Mouse (Mus musculus) gonadal fat pad, adult 2 months (tissue): Measurements from ENCODE around the gene B3galt4. TPM values are rescaled to one million over a fixed set of nuclear protein-coding genes. Genes with fewer than 3 reads are reported as not detected.
"Not testable (repeated sequence)": the region's sequence is repeated elsewhere in the genome, so short reads cannot be mapped to it uniquely, and the experiment has no call there.

Experiments used
- DNase-seq: peaks from one replicate; pipeline ENCODE4 v3.0.0-alpha.2; 2012; ENCODE audit warnings: low read depth
- polyA plus RNA-seq: library from polyadenylated mRNA; depleted of rRNA; stranded (reverse); fragments of >200 nt; gene quantifications from 2 replicates; pipeline ENCODE4 v1.2.3, GENCODE M21; 2012; rRNA removed

B3galt4 gene
- polyA plus RNA-seq, 1 experiment, result 8.1 TPM

DNA sequence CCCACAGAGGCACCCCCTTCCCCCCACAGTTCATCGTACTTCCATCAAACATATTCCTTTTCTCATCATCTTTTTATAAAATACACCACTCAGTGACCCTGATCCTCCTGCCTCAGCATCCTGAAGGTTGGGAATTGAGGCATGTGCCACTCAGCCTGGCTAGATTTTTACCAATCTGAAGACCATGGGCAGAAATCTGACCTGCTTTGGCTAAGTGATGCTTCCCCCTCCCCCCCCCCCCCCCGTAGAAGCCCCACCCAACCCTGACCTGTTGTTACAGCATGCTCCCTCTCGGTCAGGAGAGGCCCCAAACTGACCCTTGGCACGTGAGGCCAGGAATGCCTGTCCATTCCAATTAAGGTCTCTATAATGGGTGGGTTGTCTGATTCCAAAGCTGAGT lies 46.5 kb downstream of the B3galt4 start, which contains the start of gene Platr17:
Gene Platr17, plus strand, starts transcription at position 301 of the 400 bp plus-strand sequence.
- not testable (repeated sequence) for DNase-seq

DNA sequence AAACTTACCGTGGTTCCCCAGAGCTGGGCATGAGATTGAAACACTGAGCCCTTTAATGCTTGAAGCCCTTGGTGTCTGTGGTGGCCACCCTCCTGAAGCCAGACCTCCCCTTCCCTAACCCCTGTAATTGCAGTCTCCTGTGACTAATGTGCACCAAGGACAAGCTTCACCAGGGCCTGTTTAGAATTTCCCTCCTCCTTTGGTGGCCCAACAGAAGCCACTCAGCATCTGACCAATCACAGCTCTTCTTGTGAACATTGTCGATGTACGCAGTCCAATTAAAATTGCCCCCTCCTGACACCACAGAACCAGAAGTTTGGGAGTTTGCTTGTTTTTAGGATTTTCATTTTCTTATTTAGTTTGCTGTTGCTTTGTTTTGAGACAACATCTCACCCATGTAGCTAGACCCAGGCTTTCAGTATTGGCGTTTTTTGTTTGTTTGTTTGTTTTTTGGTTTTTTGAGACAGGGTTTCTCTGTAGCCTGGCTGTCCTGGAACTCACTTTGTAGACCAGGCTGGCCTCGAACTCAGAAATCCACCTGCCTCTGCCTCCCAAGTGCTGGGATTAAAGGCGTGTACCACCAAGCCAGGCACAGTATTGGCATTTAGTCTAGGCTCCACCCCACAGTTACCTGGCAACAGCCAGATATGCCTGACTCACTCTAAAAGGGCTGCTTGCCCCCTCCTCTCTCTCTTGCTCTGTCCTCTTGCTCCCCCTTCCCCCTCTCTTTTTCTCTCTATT lies 47.2 kb downstream of the B3galt4 start:
- DNase-seq, result not testable (repeated sequence)

DNA sequence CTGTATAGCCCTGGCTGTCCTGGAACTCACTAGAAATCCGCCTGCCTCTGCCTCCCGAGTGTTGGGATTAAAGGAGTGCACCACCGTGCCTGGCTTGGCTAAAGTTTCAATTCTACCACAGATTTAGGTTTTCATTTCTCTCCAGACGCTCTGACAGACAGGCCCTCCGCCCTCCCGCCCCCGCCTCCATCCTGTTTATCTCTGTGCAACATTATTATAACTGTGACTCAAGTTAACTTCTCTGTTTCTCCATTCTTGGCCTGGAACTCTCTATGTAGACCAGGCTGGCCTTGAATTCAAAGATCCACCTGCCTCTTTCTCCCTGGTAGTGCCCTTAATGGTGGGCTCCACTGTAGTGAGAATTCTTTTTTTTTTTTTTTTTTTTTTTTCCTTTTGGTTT lies 48.8 kb downstream of the B3galt4 start:
- DNase-seq, result no peak

DNA sequence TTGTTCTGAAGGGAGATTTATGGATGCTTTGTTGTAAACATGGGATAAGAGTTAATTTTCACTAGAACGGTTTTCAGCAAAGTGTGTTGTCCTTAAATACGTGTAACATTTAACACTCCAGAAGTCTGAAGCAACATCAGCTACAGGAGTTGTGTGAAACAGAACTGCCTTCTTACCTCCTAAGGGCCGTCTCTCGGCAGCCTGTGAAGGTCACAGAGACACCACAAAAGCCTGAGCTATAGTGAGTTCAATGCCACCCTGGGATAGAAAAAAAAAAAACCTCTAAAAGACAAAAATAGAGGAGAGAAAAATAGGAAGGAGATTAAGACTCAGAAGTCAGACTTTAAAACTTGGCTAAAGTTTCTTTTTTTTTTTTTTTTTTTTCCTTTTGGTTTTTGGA lies 49.2 kb downstream of the B3galt4 start:
- no peak for DNase-seq

DNA sequence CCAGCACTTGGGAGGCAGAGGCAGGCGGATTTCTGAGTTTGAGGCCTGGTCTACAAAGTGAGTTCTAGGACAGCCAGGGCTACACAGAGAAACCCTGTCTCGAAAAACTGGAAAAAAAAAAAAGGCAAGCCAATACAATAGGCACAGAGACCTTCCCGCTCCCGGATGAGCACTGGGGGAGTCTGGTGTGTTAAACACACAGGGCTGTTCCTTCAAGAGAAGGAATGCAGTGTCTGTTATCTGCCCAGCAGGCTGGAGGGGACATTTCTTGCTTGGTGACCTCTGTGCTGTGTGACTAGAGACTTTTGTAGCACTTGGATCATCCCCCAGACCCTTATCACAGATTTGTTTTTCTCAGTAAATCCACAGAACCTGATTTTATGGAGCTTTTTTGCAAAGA lies 49.6 kb downstream of the B3galt4 start:
- no peak for DNase-seq

DNA sequence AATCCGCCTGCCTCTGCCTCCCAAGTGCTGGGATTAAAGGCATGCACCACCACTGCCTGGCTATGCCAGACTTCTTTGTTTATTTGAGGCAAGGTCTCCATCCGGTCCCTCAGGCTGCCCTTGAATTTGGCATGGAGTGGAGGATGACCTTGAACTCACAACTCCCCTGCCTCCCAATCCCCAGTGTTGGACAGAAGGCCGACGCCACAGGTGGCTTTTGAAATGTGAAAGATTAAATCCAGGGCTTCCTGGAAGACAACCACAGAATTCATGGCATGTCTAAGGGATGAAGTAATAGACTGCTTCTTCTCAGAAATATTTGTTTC lies 50.3 kb downstream of the B3galt4 start:
- no peak for DNase-seq

DNA sequence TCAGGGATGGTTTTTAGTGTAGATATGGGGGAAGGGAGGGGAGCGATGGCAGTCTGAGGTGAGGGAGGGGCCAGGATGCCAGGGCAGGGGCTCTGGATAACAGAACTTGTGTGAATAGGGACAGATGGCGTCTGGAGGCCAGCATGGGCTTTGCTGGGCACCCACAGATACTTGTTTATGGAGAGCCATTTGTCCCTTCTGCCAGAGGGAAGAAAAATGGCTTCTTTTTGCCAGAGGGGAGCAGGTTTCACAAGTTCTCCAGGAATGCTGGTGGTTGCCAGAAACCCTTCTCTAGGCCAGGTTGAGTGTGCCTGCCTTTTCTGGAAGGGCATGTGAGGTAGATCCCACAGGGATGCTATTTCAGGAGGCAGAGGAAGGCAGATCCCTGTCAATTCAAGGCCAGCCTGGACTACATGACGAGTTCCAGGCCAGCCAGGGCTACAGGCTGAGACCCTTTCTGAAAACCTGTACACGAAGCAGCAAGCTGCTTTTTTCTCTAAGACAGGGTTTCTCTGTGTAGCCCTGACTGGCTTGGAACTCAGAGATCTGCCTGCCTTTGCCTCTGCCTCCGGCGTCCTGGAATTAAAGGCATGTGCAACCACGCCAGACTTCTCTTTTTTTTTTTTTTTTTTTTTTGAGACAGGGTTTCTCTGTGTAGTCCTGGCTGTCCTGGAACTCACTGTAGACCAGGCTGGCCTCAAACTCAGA lies 50.9 kb downstream of the B3galt4 start:
- no peak for DNase-seq

Other genes starting within 250 kb of the B3galt4 start
- 93.7 and 135 TPM in 2 replicates for gene March2, start 232.8 kb downstream of the B3galt4 start, polyA plus RNA-seq
- gene Rab11b, start 191.0 kb downstream of the B3galt4 start, polyA plus RNA-seq, result 288 and 307 TPM in 2 replicates
- gene Angptl4, start 169.7 kb downstream of the B3galt4 start, polyA plus RNA-seq, result 171 and 402 TPM in 2 replicates
- gene Kank3, start 141.0 kb downstream of the B3galt4 start, polyA plus RNA-seq, result 106 and 146 TPM in 2 replicates
- gene Rps28, start 126.9 kb downstream of the B3galt4 start, polyA plus RNA-seq, result 823 and 990 TPM in 2 replicates
- gene Ndufa7, start 126.9 kb downstream of the B3galt4 start, polyA plus RNA-seq, result 564 and 606 TPM in 2 replicates
- gene Cd320, start 108.4 kb downstream of the B3galt4 start, polyA plus RNA-seq, result 107 and 143 TPM in 2 replicates
- gene Gm7029, start 77.7 kb downstream of the B3galt4 start, polyA plus RNA-seq, result not detected in 2 replicates
- 2.4 TPM in 2 replicates for gene Kifc1, start 60.8 kb downstream of the B3galt4 start, polyA plus RNA-seq
- not detected in 2 replicates for gene Platr17, start 46.4 kb downstream of the B3galt4 start, polyA plus RNA-seq
- gene Daxx, start 42.1 kb downstream of the B3galt4 start, polyA plus RNA-seq, result 36.7 and 45.8 TPM in 2 replicates
- gene Tapbp, start 35.6 kb downstream of the B3galt4 start, polyA plus RNA-seq, result 148 and 171 TPM in 2 replicates
- gene Zbtb22, start 35.6 kb downstream of the B3galt4 start, polyA plus RNA-seq, result 46.7 and 60.7 TPM in 2 replicates
- 117 and 144 TPM in 2 replicates for gene Rgl2, start 21.9 kb downstream of the B3galt4 start, polyA plus RNA-seq
- 24.1 and 37.0 TPM in 2 replicates for gene Pfdn6, start 11.1 kb downstream of the B3galt4 start, polyA plus RNA-seq
- 14.9 and 18.1 TPM in 2 replicates for gene Wdr46, start 10.8 kb downstream of the B3galt4 start, polyA plus RNA-seq
- 54.5 and 62.2 TPM in 2 replicates for gene Vps52, start 4.3 kb upstream of the B3galt4 start, polyA plus RNA-seq
- gene Rps18, start 4.5 kb upstream of the B3galt4 start, polyA plus RNA-seq, result 683 and 816 TPM in 2 replicates
- gene H2-K1, start 48.9 kb upstream of the B3galt4 start, polyA plus RNA-seq, result 2,228 and 2,761 TPM in 2 replicates
- gene Ring1, start 73.2 kb upstream of the B3galt4 start, polyA plus RNA-seq, result 29.4 and 29.6 TPM in 2 replicates
- gene H2-Ke6, start 76.6 kb upstream of the B3galt4 start, polyA plus RNA-seq, result 75.6 and 95.1 TPM in 2 replicates
- gene Slc39a7, start 80.2 kb upstream of the B3galt4 start, polyA plus RNA-seq, result 207 and 240 TPM in 2 replicates
- 51.3 and 53.0 TPM in 2 replicates for gene Rxrb, start 80.3 kb upstream of the B3galt4 start, polyA plus RNA-seq
- gene Col11a2, start 87.9 kb upstream of the B3galt4 start, polyA plus RNA-seq, result 0.69 and 1.0 TPM in 2 replicates
- gene H2-Oa, start 140.9 kb upstream of the B3galt4 start, polyA plus RNA-seq, result 2.1 and 2.5 TPM in 2 replicates
- gene H2-DMa, start 168.1 kb upstream of the B3galt4 start, polyA plus RNA-seq, result 73.0 and 74.6 TPM in 2 replicates
- 110 and 117 TPM in 2 replicates for gene Brd2, start 171.1 kb upstream of the B3galt4 start, polyA plus RNA-seq
- 51.4 and 61.0 TPM in 2 replicates for gene H2-DMb2, start 191.8 kb upstream of the B3galt4 start, polyA plus RNA-seq
- gene H2-DMb1, start 201.6 kb upstream of the B3galt4 start, polyA plus RNA-seq, result 87.5 and 107 TPM in 2 replicates
- gene Tap1, start 236.1 kb upstream of the B3galt4 start, polyA plus RNA-seq, result 23.3 and 27.8 TPM in 2 replicates
- 32.1 and 32.8 TPM in 2 replicates for gene Psmb9, start 236.3 kb upstream of the B3galt4 start, polyA plus RNA-seq
- 56.3 and 58.9 TPM in 2 replicates for gene Psmb8, start 246.2 kb upstream of the B3galt4 start, polyA plus RNA-seq